In the genomic region with DNA sequence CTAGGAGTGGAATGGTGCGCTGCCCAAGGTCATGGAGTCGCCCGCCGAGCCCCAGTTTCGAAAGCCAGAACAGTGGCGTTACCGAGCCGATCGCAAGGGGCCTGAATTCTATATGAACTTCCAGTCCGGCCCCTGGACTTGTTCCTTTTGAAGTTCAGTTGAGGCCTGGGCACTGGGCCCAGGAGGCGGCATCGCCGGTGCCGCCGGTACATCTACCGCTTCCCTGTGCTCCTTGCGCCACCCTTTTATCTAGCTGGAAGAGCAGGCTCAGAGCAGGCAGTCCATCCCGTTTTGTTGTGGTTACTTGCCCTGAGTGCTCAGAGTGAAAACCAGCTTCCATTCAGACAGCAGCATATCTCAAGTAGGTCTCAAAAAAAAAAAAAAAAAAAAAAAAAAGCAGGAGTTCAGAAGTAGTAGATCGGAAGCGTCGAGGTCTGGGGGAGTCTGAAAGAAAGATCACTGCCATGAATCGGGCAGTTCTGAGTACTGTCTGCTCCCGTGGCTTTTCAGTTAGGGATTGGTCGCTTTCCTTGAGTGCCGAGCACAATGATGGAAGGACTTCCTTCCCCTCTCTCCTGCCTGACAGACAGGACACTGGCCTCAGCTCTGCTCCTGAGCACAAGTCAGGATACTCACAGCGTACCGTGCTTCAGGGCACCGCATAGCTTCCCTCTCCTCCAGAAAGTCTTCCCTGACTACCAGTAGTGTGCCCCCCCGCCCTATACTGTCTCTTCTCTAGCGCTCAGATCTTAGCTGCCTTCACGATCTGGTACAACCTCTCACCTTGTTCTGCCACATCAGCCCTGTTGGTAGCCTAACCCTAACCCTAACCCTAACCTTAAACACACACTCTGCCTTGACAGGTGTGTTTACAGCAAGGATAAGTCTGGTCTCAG, we compare ENCODE assay signal across 7 mouse cellular contexts. TPM values are rescaled to one million over a fixed set of nuclear protein-coding genes. Genes with fewer than 3 reads are reported as not detected.
DNase-seq lines count a peak whose midpoint lies in the region; ATAC-seq and TF ChIP-seq lines count a peak whose summit lies in the region.

No protein-coding gene starts in this region.

- H3K4me1 ChIP-seq in E14TG2a.4 (replicated peaks; ENCODE audit: low read depth, low read length): peaks cover 32% of the 10 kb centered on the region
- no peaks in the 10 kb centered on the region for H3K4me1 ChIP-seq in cortical plate, adult 2 months (ENCODE audit: control insufficient read depth, insufficient read depth, low read length)
- H3K4me1 ChIP-seq in heart, embryonic 15.5 days (replicated peaks): peaks cover 34% of the 10 kb centered on the region

- H3K27ac ChIP-seq in cortical plate, adult 2 months (ENCODE audit: insufficient read depth, low read length): no peak overlapping the region
- peak overlapping the region; percentile 56 for H3K27ac ChIP-seq in heart, embryonic 15.5 days

- TF ChIP-seq CTCF in E14TG2a.4 (conservative IDR thresholded peaks at IDR 0.05; ENCODE audit: low read length): no peak
- no peak for TF ChIP-seq CTCF in cortical plate, adult 2 months (IDR thresholded peaks at IDR 0.05; ENCODE audit: extremely low read depth, insufficient read depth, low read length)

- H3K27me3 ChIP-seq in E14TG2a.4 (ENCODE audit: insufficient read depth, low read length): peaks cover 17% of the 10 kb centered on the region
- no peaks in the 10 kb centered on the region for H3K27me3 ChIP-seq in heart, embryonic 15.5 days

- no peaks in the 10 kb centered on the region for H3K36me3 ChIP-seq in E14TG2a.4 (ENCODE audit: insufficient read depth, low read length)
- H3K36me3 ChIP-seq in heart, embryonic 15.5 days: no peaks in the 10 kb centered on the region

- peak overlapping the region; percentile 93 for H3K4me3 ChIP-seq in E14TG2a.4 (replicated peaks; ENCODE audit: low read length)
- H3K4me3 ChIP-seq in cortical plate, adult 2 months (ENCODE audit: insufficient read depth, low read length): peak overlapping the region; percentile 70
- H3K4me3 ChIP-seq in heart, embryonic 15.5 days: peak overlapping the region; percentile 74

- WGBS in heart, embryonic 15.5 days: 8% methylated on average over 31 of the region's 31 CpGs

- no peaks in the 10 kb centered on the region for H3K9me3 ChIP-seq in E14TG2a.4 (ENCODE audit: low read length)
- no peaks in the 10 kb centered on the region for H3K9me3 ChIP-seq in heart, embryonic 15.5 days (replicated peaks)

- H3K4me2 ChIP-seq in heart, embryonic 15.5 days: peak overlapping the region; percentile 96

- no peak for TF ChIP-seq POLR2A in cortical plate, adult 2 months (IDR thresholded peaks at IDR 0.05; ENCODE audit: extremely low read depth, insufficient read depth, low read length)

- ATAC-seq in heart, embryonic 15.5 days (replicated peaks; ENCODE audit: insufficient number of reproducible peaks, insufficient read depth, low FRiP score, low read depth): no peak

- H3K9ac ChIP-seq in heart, embryonic 15.5 days: peak overlapping the region; percentile 69

- peak; percentile 33 for DNase-seq in R1 (ENCODE audit: low read depth, low spot score)
- peak; percentile 59 for DNase-seq in kidney, postnatal 10 days
- DNase-seq in lung, postnatal 36 days: peak; percentile 59
- DNase-seq in right cerebral cortex, postnatal 4 days: peak; percentile 30

RNA-seq across cellular contexts. Expression of a gene that starts 0.9 kb away (rescaled TPM):
- polyA plus RNA-seq in cortical plate, adult 2 months (2012; rRNA removed): 12.6 and 13.0 TPM in 2 replicates
- 15.8 and 18.1 TPM in 2 replicates for polyA plus RNA-seq in heart, embryonic 15.5 days (2015; fragmentation: Nextera tagmentation; extraction: Ambion mirVana)

RNA-seq across cellular contexts. Expression of a gene that starts 24.1 kb away (rescaled TPM):
- polyA plus RNA-seq in cortical plate, adult 2 months (2012; rRNA removed): 1.1 and 1.7 TPM in 2 replicates
- 76.8 and 82.2 TPM in 2 replicates for polyA plus RNA-seq in heart, embryonic 15.5 days (2015; fragmentation: Nextera tagmentation; extraction: Ambion mirVana)

RNA-seq across cellular contexts. Expression of a gene that starts 24.2 kb away (rescaled TPM):
- 25.7 and 26.6 TPM in 2 replicates for polyA plus RNA-seq in cortical plate, adult 2 months (2012; rRNA removed)
- polyA plus RNA-seq in heart, embryonic 15.5 days (2015; fragmentation: Nextera tagmentation; extraction: Ambion mirVana): 24.2 and 29.8 TPM in 2 replicates

RNA-seq across cellular contexts. Expression of a gene that starts 47.3 kb away (rescaled TPM):
- 0.45 and 0.46 TPM in 2 replicates for polyA plus RNA-seq in cortical plate, adult 2 months (2012; rRNA removed)
- polyA plus RNA-seq in heart, embryonic 15.5 days (2015; fragmentation: Nextera tagmentation; extraction: Ambion mirVana): 0.26 and 0.91 TPM in 2 replicates

Comparison
In these comparisons a context has a peak if more than half of its experiments do, and no peak if none do; other contexts are left out.
1. RNA of a gene that starts 24.1 kb away (polyA plus RNA-seq): 76.8 to 82.2 TPM in heart, embryonic 15.5 days; 1.1 to 1.7 TPM in cortical plate, adult 2 months; every median in the first group is over 10 times any median in the second.
2. Peak in every context shown above with its lines, with median percentiles within 50 percentile points of each other: H3K4me3 ChIP-seq and DNase-seq.